Mouse (Mus musculus): Measurements from ENCODE around the gene Lbx1. TPM values are rescaled to one million over a fixed set of nuclear protein-coding genes. Genes with fewer than 3 reads are reported as not detected.

Gene Lbx1
- polyA plus RNA-seq, 1 experiment from 2014 or later, result 0.06 TPM

DNA sequence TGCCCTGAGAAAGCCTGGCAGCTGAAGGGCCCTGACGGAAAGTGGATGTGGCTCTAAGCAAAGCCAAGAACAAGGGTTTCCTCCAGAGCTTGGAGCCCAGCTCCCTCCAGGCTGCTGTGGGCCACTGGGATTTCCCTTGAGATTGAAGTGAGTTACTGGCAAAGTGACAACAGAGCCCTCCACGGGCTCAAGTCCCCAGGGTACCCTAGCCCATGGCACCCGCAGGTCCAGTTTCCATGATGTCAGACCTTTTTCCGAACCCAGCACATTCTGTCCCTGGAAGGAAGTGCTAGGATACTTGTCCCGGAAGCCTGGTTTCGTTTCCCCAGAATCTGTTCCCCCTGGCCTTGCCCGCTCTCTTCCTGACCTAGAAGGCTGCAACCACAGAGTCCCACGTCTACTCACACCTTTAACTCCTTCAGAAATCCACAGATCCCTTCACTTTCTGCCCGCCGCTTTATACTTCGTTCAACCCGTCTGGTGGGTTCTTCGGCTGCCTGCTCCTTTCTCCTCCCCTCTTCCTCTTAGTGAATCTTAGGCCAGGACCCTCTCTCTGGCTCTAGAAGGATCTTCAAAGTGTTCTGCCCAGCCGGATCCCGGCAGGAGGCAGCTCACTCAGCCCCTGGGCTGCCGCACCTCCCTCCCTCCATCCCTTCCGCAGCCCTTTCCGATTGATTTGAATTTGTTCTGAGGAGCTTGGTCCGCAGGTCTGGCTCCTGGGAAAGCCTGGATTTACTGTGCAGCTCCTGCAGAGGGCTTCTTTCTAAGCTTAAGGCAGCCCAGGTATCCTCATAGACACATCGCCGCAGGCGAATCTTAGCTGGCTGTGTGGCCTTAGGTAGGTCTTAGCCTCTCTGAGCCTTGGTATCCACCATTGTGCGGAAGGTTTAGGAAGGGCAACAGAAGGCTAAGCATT is 7.0 kb upstream of the Lbx1 start:
- no peak overlapping the region for H3K27ac ChIP-seq (replicated peaks)
- H3K36me3 ChIP-seq, result no peaks in the 10 kb centered on the region
- ATAC-seq (ENCODE audit: low FRiP score, low read depth), result no peak
- H3K9ac ChIP-seq (replicated peaks), result no peak overlapping the region
- 0 out of 2 replicates have a peak, but pooled peaks cover 3% of the 10 kb centered on the region for H3K4me1 ChIP-seq
- no peak overlapping the region for H3K4me3 ChIP-seq
- H3K4me2 ChIP-seq (replicated peaks), result no peak overlapping the region
- H3K27me3 ChIP-seq, result peaks cover 99% of the 10 kb centered on the region
- H3K9me3 ChIP-seq, result no peaks in the 10 kb centered on the region
- WGBS, result 1% methylated on average over 23 of the region's 23 CpGs

DNA sequence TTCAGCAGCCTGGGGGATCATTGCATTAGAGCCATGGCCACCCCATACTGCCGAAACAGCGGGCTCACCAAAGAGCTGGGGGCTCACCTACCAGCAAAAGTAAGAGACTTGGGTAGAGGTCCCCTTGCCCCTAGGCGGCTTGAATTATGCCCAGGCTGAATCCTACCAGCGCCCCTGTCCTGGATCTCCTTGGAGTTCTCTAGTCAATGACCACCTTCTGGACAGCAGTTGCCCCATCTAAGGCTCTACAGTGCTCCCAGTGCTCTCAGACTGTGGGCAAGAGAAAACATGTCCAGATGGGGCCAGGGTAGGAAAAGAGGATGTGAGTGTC is 6.4 kb upstream of the Lbx1 start:
- H3K27ac ChIP-seq (replicated peaks), result no peak overlapping the region
- no peaks in the 10 kb centered on the region for H3K36me3 ChIP-seq
- H3K9ac ChIP-seq (replicated peaks), result no peak overlapping the region
- H3K4me3 ChIP-seq, result no peak overlapping the region
- ATAC-seq (ENCODE audit: low FRiP score, low read depth), result no peak
- 7% methylated on average over 4 of the region's 4 CpGs for WGBS
- H3K27me3 ChIP-seq, result peaks cover 99% of the 10 kb centered on the region
- H3K9me3 ChIP-seq, result no peaks in the 10 kb centered on the region
- H3K4me1 ChIP-seq, result 0 out of 2 replicates have a peak, but pooled peaks cover 3% of the 10 kb centered on the region
- H3K4me2 ChIP-seq (replicated peaks), result no peak overlapping the region

DNA sequence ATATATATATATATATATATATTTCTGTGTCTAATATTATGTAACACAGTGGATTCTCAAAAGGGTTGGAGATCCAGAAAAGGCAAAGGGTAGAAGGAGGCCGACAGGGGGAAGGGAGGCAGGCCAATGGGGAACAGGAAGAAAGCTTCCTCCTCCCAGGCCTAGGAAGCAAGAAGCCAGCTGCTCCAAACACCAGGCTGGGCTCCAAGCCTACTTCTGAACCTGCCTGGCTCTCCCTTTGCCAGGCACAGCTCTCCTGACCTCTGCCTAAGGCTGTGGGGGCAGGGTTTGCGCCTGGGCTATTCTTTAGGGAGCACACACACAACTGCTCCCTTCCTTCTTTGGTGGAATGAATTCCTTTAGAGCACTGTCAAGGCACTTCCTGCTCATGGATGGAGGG is 4.4 kb upstream of the Lbx1 start:
- H3K36me3 ChIP-seq, result no peaks in the 10 kb centered on the region
- H3K4me2 ChIP-seq (replicated peaks), result no peak overlapping the region
- H3K9me3 ChIP-seq, result no peaks in the 10 kb centered on the region
- H3K4me1 ChIP-seq, result peaks cover 19% of the 10 kb centered on the region
- ATAC-seq (ENCODE audit: low FRiP score, low read depth), result no peak
- H3K9ac ChIP-seq (replicated peaks), result no peak overlapping the region
- peaks cover 99% of the 10 kb centered on the region for H3K27me3 ChIP-seq
- 0% methylated on average over 2 of the region's 2 CpGs for WGBS
- H3K4me3 ChIP-seq, result no peak overlapping the region
- H3K27ac ChIP-seq (replicated peaks), result no peak overlapping the region

DNA sequence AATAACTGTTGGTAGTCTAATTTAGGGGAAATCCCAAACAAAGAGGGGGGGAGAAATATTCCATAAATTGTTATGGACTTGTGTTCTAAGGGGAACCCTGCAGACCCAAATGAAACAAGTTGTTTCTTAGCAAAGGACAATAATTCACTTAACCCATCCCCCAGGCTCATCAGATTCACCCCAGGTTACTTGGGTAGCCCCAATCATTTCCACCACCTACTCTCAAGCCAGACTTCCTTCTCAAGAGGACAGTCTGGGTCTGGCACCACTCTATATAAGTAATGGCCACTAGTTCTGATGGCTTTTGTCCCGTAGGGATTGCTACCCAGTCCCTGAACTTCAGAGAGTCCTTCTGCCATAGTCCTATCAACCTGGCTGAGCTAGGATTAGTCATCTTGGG is 3.6 kb upstream of the Lbx1 start:
- Histone ChIP-seq H3K9me3 (no peaks in the 10 kb centered on the region), H3K36me3 (no peaks in the 10 kb centered on the region), H3K27ac (replicated peaks) (no peak overlapping the region), H3K9ac (replicated peaks) (no peak overlapping the region), H3K4me2 (replicated peaks) (no peak overlapping the region), H3K4me1 (peaks cover 23% of the 10 kb centered on the region), H3K27me3 (peaks cover 99% of the 10 kb centered on the region), H3K4me3 (no peak overlapping the region)
- WGBS, result 8% methylated on average over 1 of the region's 1 CpGs
- no peak for ATAC-seq (ENCODE audit: low FRiP score, low read depth)

DNA sequence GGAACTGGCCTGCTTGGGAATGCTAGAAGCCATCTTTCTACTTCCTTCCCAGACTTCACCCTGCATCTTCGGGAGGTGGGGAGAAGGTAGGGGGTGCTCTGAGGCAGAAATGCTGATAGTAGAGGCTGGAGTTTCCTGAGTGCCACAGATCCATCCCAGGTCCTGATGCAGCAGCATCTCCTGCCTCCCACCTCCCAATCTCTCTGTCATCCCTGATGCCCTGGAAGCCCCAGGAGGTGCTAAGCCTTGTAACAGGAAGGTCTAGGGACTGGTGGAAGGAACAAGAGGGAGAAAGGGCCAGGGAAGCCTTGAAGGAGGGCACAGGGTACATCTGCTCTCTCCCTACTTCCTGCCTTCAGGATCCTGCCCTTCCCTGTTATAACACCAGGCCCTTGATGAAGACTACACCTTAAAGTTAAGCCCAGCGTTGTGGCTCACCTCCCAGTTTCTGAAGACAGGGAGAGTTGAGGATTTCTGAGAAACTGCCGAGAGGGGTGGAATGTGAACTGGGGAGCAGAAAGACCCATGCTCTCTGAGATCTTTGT is 2.1 kb upstream of the Lbx1 start:
- Histone ChIP-seq H3K27ac (replicated peaks) (no peak overlapping the region), H3K9me3 (no peaks in the 10 kb centered on the region), H3K4me1 (peaks cover 25% of the 10 kb centered on the region), H3K4me2 (replicated peaks) (no peak overlapping the region), H3K4me3 (no peak overlapping the region), H3K36me3 (no peaks in the 10 kb centered on the region), H3K27me3 (peaks cover 97% of the 10 kb centered on the region), H3K9ac (replicated peaks) (no peak overlapping the region)
- 2% methylated on average over 3 of the region's 3 CpGs for WGBS
- ATAC-seq (ENCODE audit: low FRiP score, low read depth), result no peak

DNA sequence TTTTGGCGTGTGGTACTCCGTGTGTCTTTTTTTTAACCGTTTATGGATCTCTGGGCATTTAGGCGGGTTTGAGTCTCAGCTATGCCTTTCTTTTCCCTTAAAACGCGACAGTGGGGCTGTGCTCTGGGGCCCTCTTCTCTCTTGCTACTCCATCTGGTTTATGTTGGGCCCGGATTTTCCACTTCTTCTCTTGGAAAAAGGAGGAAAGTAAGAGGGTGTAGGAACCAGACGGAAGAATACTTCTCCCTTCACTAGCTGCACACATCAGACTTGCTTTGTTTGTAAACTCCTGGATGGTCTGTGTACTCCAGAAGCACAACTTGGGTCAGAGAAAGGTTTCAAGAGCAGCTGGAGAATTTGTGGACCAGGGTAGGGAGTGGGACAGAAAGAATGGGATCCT is 1.5 kb upstream of the Lbx1 start:
- peaks cover 25% of the 10 kb centered on the region for H3K4me1 ChIP-seq
- H3K9me3 ChIP-seq, result no peaks in the 10 kb centered on the region
- no peak overlapping the region for H3K9ac ChIP-seq (replicated peaks)
- WGBS, result 1% methylated on average over 8 of the region's 8 CpGs
- no peak overlapping the region for H3K4me2 ChIP-seq (replicated peaks)
- ATAC-seq (ENCODE audit: low FRiP score, low read depth), result no peak
- no peaks in the 10 kb centered on the region for H3K36me3 ChIP-seq
- H3K27me3 ChIP-seq, result peaks cover 97% of the 10 kb centered on the region
- H3K27ac ChIP-seq (replicated peaks), result no peak overlapping the region
- H3K4me3 ChIP-seq, result no peak overlapping the region

DNA sequence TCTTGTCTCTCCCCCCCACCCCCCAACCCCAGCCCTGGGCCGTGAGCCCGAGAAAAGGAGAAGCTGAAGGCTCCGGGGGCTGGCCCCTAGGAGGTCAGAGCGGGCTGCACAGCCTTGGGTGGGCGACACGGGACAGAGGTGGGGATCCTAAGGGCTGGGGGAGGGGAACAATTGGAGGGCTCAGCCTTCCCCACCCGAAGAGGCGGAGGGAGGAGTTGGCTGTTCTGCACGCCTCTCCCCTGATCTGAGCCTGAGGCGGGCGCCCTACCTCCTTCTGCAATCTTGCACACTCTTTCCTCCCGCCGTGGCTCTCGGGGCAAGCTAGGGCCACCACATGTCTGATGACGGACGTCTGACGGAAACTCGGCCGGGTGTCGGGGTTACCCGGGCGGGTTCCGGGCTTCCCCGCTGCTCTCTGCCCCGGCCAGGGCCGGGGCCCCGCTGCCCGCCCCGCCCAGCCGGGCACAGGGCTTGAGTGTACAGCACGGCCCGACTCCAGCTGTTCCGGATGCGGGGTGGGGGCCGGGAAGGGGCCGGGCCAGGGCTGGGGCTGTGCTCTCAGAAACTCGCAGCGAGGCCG is 841 bp upstream of the Lbx1 start:
- Histone ChIP-seq H3K9me3 (no peaks in the 10 kb centered on the region), H3K36me3 (no peaks in the 10 kb centered on the region), H3K4me2 (replicated peaks) (peak overlapping the region; percentile 32; the same call in 1 of the 2 replicates), H3K4me3 (peak overlapping the region; percentile 27), H3K9ac (replicated peaks) (no peak overlapping the region), H3K27me3 (peaks cover 97% of the 10 kb centered on the region), H3K4me1 (peaks cover 31% of the 10 kb centered on the region), H3K27ac (replicated peaks) (no peak overlapping the region)
- ATAC-seq (ENCODE audit: low FRiP score, low read depth), result no peak
- WGBS, result under 1% methylated on average over 36 of the region's 39 CpGs

DNA sequence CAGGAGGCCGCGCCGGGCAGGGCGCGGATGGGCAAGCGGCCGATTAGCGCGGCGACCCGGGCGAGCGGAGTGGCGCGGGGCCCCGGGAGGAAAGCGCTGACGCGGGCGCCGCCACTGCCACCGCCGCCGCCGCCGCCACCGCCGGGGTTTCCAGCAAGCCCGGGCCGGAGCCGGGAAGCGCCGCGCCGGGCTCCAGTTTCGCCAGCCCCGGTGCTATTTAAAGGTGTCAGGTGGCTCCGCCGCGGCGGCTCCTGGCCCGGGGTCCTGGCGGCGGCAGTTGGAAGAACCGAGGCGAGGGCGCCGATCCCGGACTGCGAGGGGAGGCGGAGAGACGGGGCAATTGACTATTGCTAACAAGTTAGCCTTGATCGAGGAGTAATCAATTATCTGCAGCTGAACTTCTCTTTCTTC is 276 bp downstream of the Lbx1 start:
- peaks cover 38% of the 10 kb centered on the region for H3K4me1 ChIP-seq
- no peaks in the 10 kb centered on the region for H3K36me3 ChIP-seq
- no peak for ATAC-seq (ENCODE audit: low FRiP score, low read depth)
- H3K9ac ChIP-seq (replicated peaks), result no peak overlapping the region
- H3K27me3 ChIP-seq, result peaks cover 97% of the 10 kb centered on the region
- H3K27ac ChIP-seq (replicated peaks), result no peak overlapping the region
- H3K4me3 ChIP-seq, result peak overlapping the region; percentile 27
- H3K4me2 ChIP-seq (replicated peaks), result peak overlapping the region; percentile 39
- no peaks in the 10 kb centered on the region for H3K9me3 ChIP-seq
- WGBS, result 0% methylated on average over 37 of the region's 53 CpGs

DNA sequence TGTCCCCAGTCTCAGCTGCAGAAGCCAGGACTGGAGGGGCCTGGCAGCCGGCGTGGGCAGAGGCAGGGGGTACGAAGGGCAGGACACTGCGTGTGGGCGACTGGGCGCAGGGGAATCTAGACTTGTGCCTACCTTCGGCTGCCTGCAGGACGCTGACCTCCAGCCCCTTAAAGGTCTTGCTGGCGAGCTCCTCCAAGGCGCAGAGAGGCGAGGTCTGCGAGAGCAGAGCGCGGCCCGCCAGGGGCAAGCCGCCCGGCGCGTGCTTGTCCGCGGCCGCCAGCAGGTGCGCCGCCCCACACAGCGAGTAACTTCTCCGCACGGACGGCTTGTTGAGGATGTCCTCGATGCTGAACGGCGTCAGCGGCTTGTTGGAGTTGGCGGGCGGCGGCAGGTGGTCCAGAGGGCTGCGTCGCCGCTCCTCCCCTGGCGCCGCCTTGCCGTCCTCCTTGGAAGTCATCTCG is 811 bp downstream of the Lbx1 start:
- WGBS, result under 1% methylated on average over 38 of the region's 42 CpGs
- Histone ChIP-seq H3K27me3 (peaks cover 98% of the 10 kb centered on the region), H3K27ac (replicated peaks) (no peak overlapping the region), H3K9ac (replicated peaks) (no peak overlapping the region), H3K4me3 (peak overlapping the region; percentile 27), H3K36me3 (no peaks in the 10 kb centered on the region), H3K9me3 (no peaks in the 10 kb centered on the region), H3K4me1 (peaks cover 38% of the 10 kb centered on the region), H3K4me2 (replicated peaks) (peak overlapping the region; percentile 39)
- no peak for ATAC-seq (ENCODE audit: low FRiP score, low read depth)

DNA sequence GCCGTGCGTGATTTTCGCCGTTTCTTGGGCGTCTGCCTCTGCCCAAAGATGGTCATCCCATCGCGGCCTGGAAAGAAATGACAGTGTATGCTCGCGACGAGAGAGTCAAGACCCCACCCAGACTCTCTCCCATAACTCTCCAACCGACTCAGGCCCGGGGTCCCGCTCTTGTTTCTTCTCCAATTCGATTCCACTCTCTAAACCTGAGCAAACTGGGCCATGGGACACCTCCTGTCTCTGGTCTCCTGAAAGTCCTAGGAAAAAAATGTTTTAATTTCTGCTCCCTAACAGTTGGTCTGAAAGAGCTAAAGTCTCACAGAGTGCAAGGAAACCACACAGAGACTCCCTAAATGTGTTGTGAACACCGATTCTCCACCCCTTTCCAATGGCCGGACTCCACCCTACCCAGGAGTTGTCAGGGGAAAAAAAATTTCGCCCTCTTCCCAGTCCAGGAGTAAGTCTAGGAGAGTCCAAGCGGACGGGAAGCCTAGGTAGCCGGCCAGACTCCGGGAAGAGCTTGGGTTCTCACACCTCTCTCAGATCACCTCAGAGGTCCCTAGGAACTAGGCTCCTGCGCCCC is 1.3 kb downstream of the Lbx1 start:
- ATAC-seq (ENCODE audit: low FRiP score, low read depth), result no peak

DNA sequence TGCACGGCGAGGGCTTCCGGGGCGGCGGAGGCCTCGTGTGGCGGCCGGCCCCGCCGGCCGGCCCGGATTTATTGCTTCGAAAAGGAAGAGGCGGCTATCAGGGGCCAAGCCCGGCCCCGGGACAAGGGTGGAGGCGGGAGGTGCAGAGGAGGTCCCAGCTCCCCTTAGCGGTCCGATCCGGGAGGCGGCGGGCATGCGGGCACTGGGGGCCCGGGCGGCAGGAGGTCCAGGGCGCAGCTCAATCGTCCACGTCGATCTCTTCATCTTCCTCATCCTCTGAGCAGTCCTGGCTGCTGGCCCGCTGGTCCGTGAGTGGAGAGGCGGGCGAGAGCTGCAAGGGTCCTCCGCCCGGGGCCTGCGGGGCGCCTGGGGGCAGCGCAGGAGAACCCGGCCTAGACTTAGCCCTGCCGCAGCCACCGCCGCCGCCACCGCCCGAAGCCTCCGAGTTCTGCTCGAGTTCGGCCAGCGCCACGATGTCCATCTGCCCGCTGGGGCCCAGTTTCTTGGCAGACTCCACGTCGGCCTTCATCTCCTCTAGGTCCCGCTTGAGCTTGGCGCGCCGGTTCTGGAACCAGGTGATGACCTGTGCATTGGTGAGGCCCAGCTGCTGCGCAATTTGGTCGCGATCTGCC is 2.0 kb downstream of the Lbx1 start:
- no peak for ATAC-seq (ENCODE audit: low FRiP score, low read depth)
- peak overlapping the region; percentile 9 for H3K4me3 ChIP-seq
- H3K9ac ChIP-seq (replicated peaks), result no peak overlapping the region; the same call in 1 of the 2 replicates
- no peaks in the 10 kb centered on the region for H3K36me3 ChIP-seq
- WGBS, result under 1% methylated on average over 48 of the region's 60 CpGs
- H3K27me3 ChIP-seq, result peaks cover 98% of the 10 kb centered on the region
- peaks cover 43% of the 10 kb centered on the region for H3K4me1 ChIP-seq
- H3K9me3 ChIP-seq, result no peaks in the 10 kb centered on the region
- no peak overlapping the region for H3K27ac ChIP-seq (replicated peaks)
- H3K4me2 ChIP-seq (replicated peaks), result no peak overlapping the region; the same call in 1 of the 2 replicates

More for the DNA sequence above, 1.3 kb downstream of the Lbx1 start:
- WGBS, result 1% methylated on average over 22 of the region's 22 CpGs
- Histone ChIP-seq H3K27ac (replicated peaks) (no peak overlapping the region), H3K4me3 (no peak overlapping the region; the same call in 1 of the 2 replicates), H3K9me3 (no peaks in the 10 kb centered on the region), H3K36me3 (no peaks in the 10 kb centered on the region), H3K4me1 (peaks cover 43% of the 10 kb centered on the region), H3K9ac (replicated peaks) (no peak overlapping the region), H3K4me2 (replicated peaks) (no peak overlapping the region), H3K27me3 (peaks cover 98% of the 10 kb centered on the region)

Measured in midbrain, embryonic 12.5 days (tissue).